Mouse (Mus musculus): ENCODE data around the gene Capn10. TPM values are rescaled to one million over a fixed set of nuclear protein-coding genes. Genes with fewer than 3 reads are reported as not detected.

The Capn10 gene
- polyA plus RNA-seq (2016; fragmentation: Nextera tagmentation; extraction: Ambion mirVana): 37.7 and 42.0 TPM in 2 replicates

- peak; percentile 96 for DNase-seq (ENCODE audit: low spot score)
- H3K27me3 ChIP-seq (replicated peaks; ENCODE audit: low read depth, poor library complexity, severe bottlenecking): no peaks in the 10 kb centered on the region
- under 1% methylated on average over 45 of the region's 45 CpGs for WGBS
- peaks cover 24% of the 10 kb centered on the region for H3K4me1 ChIP-seq
- H3K9me3 ChIP-seq: peaks cover 5% of the 10 kb centered on the region; the same call in 1 of the 2 replicates
- H3K27ac ChIP-seq (replicated peaks): peak within 1 kb of the TSS; percentile 94
- peaks cover 17% of the 10 kb centered on the region for H3K36me3 ChIP-seq (replicated peaks)
- peak within 1 kb of the TSS; percentile 86 for H3K4me3 ChIP-seq
These were observed at the start of gene Capn10 for GRCm38 (mm10) chr1:92934182-92934827. TSS of gene Capn10 (plus strand) at chr1:92934376.

GRCm38 (mm10) chr1:92888901-92889655 lies 45.1 kb upstream of the Capn10 start:
- WGBS: 78% methylated on average over 7 of the region's 7 CpGs
- no peak overlapping the region for H3K27ac ChIP-seq (replicated peaks)
- no peaks in the 10 kb centered on the region for H3K4me1 ChIP-seq
- no peaks in the 10 kb centered on the region for H3K27me3 ChIP-seq (replicated peaks; ENCODE audit: low read depth, poor library complexity, severe bottlenecking)
- no peak for DNase-seq (ENCODE audit: low spot score)
- H3K9me3 ChIP-seq: no peaks in the 10 kb centered on the region
- no peaks in the 10 kb centered on the region for H3K36me3 ChIP-seq (replicated peaks)
- H3K4me3 ChIP-seq: no peak overlapping the region

GRCm38 (mm10) chr1:92892791-92893190 lies 41.4 kb upstream of the Capn10 start:
- WGBS: 75% methylated on average over 3 of the region's 3 CpGs
- Histone ChIP-seq H3K4me1 (no peaks in the 10 kb centered on the region), H3K36me3 (replicated peaks) (no peaks in the 10 kb centered on the region), H3K27me3 (replicated peaks; ENCODE audit: low read depth, poor library complexity, severe bottlenecking) (peaks cover 15% of the 10 kb centered on the region; the same call in 1 of the 2 replicates), H3K4me3 (no peak overlapping the region), H3K9me3 (no peaks in the 10 kb centered on the region), H3K27ac (replicated peaks) (no peak overlapping the region)
- DNase-seq (ENCODE audit: low spot score): no peak

- H3K27me3 ChIP-seq (replicated peaks; ENCODE audit: low read depth, poor library complexity, severe bottlenecking): peaks cover 17% of the 10 kb centered on the region; the same call in 1 of the 2 replicates
- no peaks in the 10 kb centered on the region for H3K4me1 ChIP-seq
- H3K27ac ChIP-seq (replicated peaks): no peak overlapping the region
- 79% methylated on average over 3 of the region's 3 CpGs for WGBS
- no peaks in the 10 kb centered on the region for H3K36me3 ChIP-seq (replicated peaks)
- H3K9me3 ChIP-seq: no peaks in the 10 kb centered on the region
- no peak overlapping the region for H3K4me3 ChIP-seq
- no peak for DNase-seq (ENCODE audit: low spot score)
These were observed 40.3 kb upstream of the Capn10 start for GRCm38 (mm10) chr1:92893896-92894295.

- Histone ChIP-seq H3K9me3 (no peaks in the 10 kb centered on the region), H3K4me3 (no peak overlapping the region), H3K27me3 (replicated peaks; ENCODE audit: low read depth, poor library complexity, severe bottlenecking) (peaks cover 26% of the 10 kb centered on the region), H3K36me3 (replicated peaks) (no peaks in the 10 kb centered on the region), H3K4me1 (no peaks in the 10 kb centered on the region), H3K27ac (replicated peaks) (no peak overlapping the region; the same call in 1 of the 2 replicates)
- WGBS: 11% methylated on average over 3 of the region's 3 CpGs
- DNase-seq (ENCODE audit: low spot score): peak; percentile 87
These were observed 39.1 kb upstream of the Capn10 start for GRCm38 (mm10) chr1:92895089-92895488.

GRCm38 (mm10) chr1:92902786-92903185 lies 31.4 kb upstream of the Capn10 start, which contains the start of gene Ankmy1:
TSS of gene Ankmy1 (minus strand) at chr1:92902906.
- peak within 1 kb of the TSS; percentile 30; the same call in 1 of the 2 replicates for H3K27ac ChIP-seq (replicated peaks)
- H3K9me3 ChIP-seq: no peaks in the 10 kb centered on the region
- peak; percentile 91 for DNase-seq (ENCODE audit: low spot score)
- H3K27me3 ChIP-seq (replicated peaks; ENCODE audit: low read depth, poor library complexity, severe bottlenecking): peaks cover 36% of the 10 kb centered on the region
- H3K36me3 ChIP-seq (replicated peaks): 0 out of 2 replicates have a peak, but pooled peaks cover 2% of the 10 kb centered on the region
- peaks cover 26% of the 10 kb centered on the region for H3K4me1 ChIP-seq
- WGBS: 1% methylated on average over 15 of the region's 15 CpGs
- peak within 1 kb of the TSS; percentile 51 for H3K4me3 ChIP-seq

- WGBS: 79% methylated on average over 4 of the region's 4 CpGs
- H3K9me3 ChIP-seq: no peaks in the 10 kb centered on the region
- DNase-seq (ENCODE audit: low spot score): no peak
- H3K4me1 ChIP-seq: peaks cover 31% of the 10 kb centered on the region
- no peak overlapping the region for H3K27ac ChIP-seq (replicated peaks)
- H3K4me3 ChIP-seq: no peak overlapping the region
- H3K27me3 ChIP-seq (replicated peaks; ENCODE audit: low read depth, poor library complexity, severe bottlenecking): peaks cover 45% of the 10 kb centered on the region
- 0 out of 2 replicates have a peak, but pooled peaks cover 2% of the 10 kb centered on the region for H3K36me3 ChIP-seq (replicated peaks)
These were observed 30.5 kb upstream of the Capn10 start for GRCm38 (mm10) chr1:92903627-92904026.

GRCm38 (mm10) chr1:92905703-92906310 lies 28.4 kb upstream of the Capn10 start:
- H3K27me3 ChIP-seq (replicated peaks; ENCODE audit: low read depth, poor library complexity, severe bottlenecking): peaks cover 44% of the 10 kb centered on the region
- H3K27ac ChIP-seq (replicated peaks): no peak overlapping the region

GRCm38 (mm10) chr1:92906779-92907631 lies 27.2 kb upstream of the Capn10 start, which contains the start of gene Dusp28:
TSS of gene Dusp28 (plus strand) at chr1:92906981.
- H3K27ac ChIP-seq (replicated peaks): peak within 1 kb of the TSS; percentile 88
- 0 out of 2 replicates have a peak, but pooled peaks cover 2% of the 10 kb centered on the region for H3K36me3 ChIP-seq (replicated peaks)
- H3K4me1 ChIP-seq: peaks cover 52% of the 10 kb centered on the region
- peak within 1 kb of the TSS; percentile 73 for H3K4me3 ChIP-seq
- peak; percentile 92 for DNase-seq (ENCODE audit: low spot score)
- WGBS: under 1% methylated on average over 81 of the region's 81 CpGs
- H3K9me3 ChIP-seq: no peaks in the 10 kb centered on the region
- peaks cover 33% of the 10 kb centered on the region for H3K27me3 ChIP-seq (replicated peaks; ENCODE audit: low read depth, poor library complexity, severe bottlenecking)

More at GRCm38 (mm10) chr1:92905703-92906310, 28.4 kb upstream of the Capn10 start:
- Histone ChIP-seq H3K9me3 (no peaks in the 10 kb centered on the region), H3K4me3 (no peak overlapping the region), H3K36me3 (replicated peaks) (0 out of 2 replicates have a peak, but pooled peaks cover 2% of the 10 kb centered on the region), H3K4me1 (peaks cover 41% of the 10 kb centered on the region)
- DNase-seq (ENCODE audit: low spot score): no peak
- WGBS: 91% methylated on average over 2 of the region's 2 CpGs

- peaks cover 52% of the 10 kb centered on the region for H3K4me1 ChIP-seq
- H3K4me3 ChIP-seq: peak overlapping the region; percentile 73
- H3K27ac ChIP-seq (replicated peaks): peak overlapping the region; percentile 88
- WGBS: 48% methylated on average over 20 of the region's 20 CpGs
- H3K9me3 ChIP-seq: no peaks in the 10 kb centered on the region
- DNase-seq (ENCODE audit: low spot score): no peak
- H3K27me3 ChIP-seq (replicated peaks; ENCODE audit: low read depth, poor library complexity, severe bottlenecking): peaks cover 29% of the 10 kb centered on the region
- H3K36me3 ChIP-seq (replicated peaks): 0 out of 2 replicates have a peak, but pooled peaks cover 2% of the 10 kb centered on the region
These were observed 26.4 kb upstream of the Capn10 start for GRCm38 (mm10) chr1:92907632-92908360.

GRCm38 (mm10) chr1:92908664-92909063 lies 25.5 kb upstream of the Capn10 start:
- H3K4me3 ChIP-seq: no peak overlapping the region
- peaks cover 51% of the 10 kb centered on the region for H3K4me1 ChIP-seq
- peaks cover 6% of the 10 kb centered on the region; the same call in 1 of the 2 replicates for H3K36me3 ChIP-seq (replicated peaks)
- peaks cover 23% of the 10 kb centered on the region for H3K27me3 ChIP-seq (replicated peaks; ENCODE audit: low read depth, poor library complexity, severe bottlenecking)
- 87% methylated on average over 3 of the region's 3 CpGs for WGBS
- no peak for DNase-seq (ENCODE audit: low spot score)
- H3K9me3 ChIP-seq: no peaks in the 10 kb centered on the region
- no peak overlapping the region for H3K27ac ChIP-seq (replicated peaks)
